Mouse (Mus musculus) forebrain, embryonic 14.5 days (tissue): ENCODE measurements at regions not wholly inside any gene's neighbourhood (a gene's known extent, or its start where the extent isn't known, plus 50 kb on each side); places are given as distances from the start of the nearest gene placed in this dataset.

Experiments
- ATAC-seq: fragments of 200-750 bp; cut with Nextera tagmentation; 2 replicates; pipeline ENCODE4 v1.8.0; 2017; ENCODE audit warnings: mild to moderate bottlenecking, moderate library complexity
- DNase-seq: peaks from one replicate; pipeline ENCODE4 v3.0.0-alpha.2; 2015; ENCODE audit warnings: low spot score
- H3K27ac ChIP-seq: fragments of 300-500 bp; sonication (generic); 2 replicates; pipeline ENCODE4 v1.5.1; 2014; ENCODE audit warnings: low read depth, mild to moderate bottlenecking, control low read depth, low read length, moderate library complexity
- H3K27me3 ChIP-seq: fragments of 300-500 bp; sonication (generic); replicated peaks from 2 replicates; pipeline ENCODE4 v1.6.1; 2014; ENCODE audit warnings: low read length, control low read depth, mixed read lengths; ENCODE audit not compliant: control insufficient read depth, insufficient read depth
- H3K36me3 ChIP-seq: fragments of 300-500 bp; sonication (generic); 2 replicates; pipeline ENCODE4 v1.6.1; 2014; ENCODE audit warnings: low read length, control low read depth; ENCODE audit not compliant: control insufficient read depth, insufficient read depth
- H3K4me1 ChIP-seq: fragments of 300-500 bp; sonication (generic); 2 replicates; pipeline ENCODE4 v1.6.1; 2014; ENCODE audit warnings: antibody characterized with exemption, low read length, control low read depth; ENCODE audit not compliant: control insufficient read depth, insufficient read depth
- H3K4me2 ChIP-seq: fragments of 300-500 bp; sonication (generic); 2 replicates; pipeline ENCODE4 v1.6.1; 2014; ENCODE audit warnings: mild to moderate bottlenecking, control low read depth, low read length
- H3K4me3 ChIP-seq: fragments of 300-500 bp; sonication (generic); 2 replicates; pipeline ENCODE4 v1.5.1; 2014; ENCODE audit warnings: low read depth, low read length, control low read depth
- H3K9ac ChIP-seq: fragments of 300-500 bp; sonication (generic); 2 replicates; pipeline ENCODE4 v1.6.1; 2014; ENCODE audit warnings: mild to moderate bottlenecking, low read length, control low read depth, moderate library complexity
- H3K9me3 ChIP-seq: fragments of 300-500 bp; sonication (generic); replicated peaks from 2 replicates; pipeline ENCODE4 v1.6.1; 2016; ENCODE audit warnings: low read length, control low read depth, mixed read lengths; ENCODE audit not compliant: control insufficient read depth
- WGBS: fragments of 180-500 bp; shearing (Covaris S2); extraction: QIAGEN DNeasy Blood & Tissue Kit; methylation state at CpG from one replicate; pipeline ENCODE4 v1.1.7; 2014; 5-methylcytosine and 5-hydroxymethylcytosine counted together

GRCm38 (mm10) chr4:51519281-51519680, 302.8 kb downstream of the Cylc2 start:
- H3K36me3 ChIP-seq, result no peaks in the 10 kb centered on the region
- WGBS, result 39% methylated on average over 2 of the region's 2 CpGs
- H3K9me3 ChIP-seq, result no peaks in the 10 kb centered on the region
- no peak overlapping the region for H3K9ac ChIP-seq
- ATAC-seq (peak; percentile 81), DNase-seq (peak; percentile 63)
- no peak overlapping the region for H3K4me3 ChIP-seq
- no peaks in the 10 kb centered on the region for H3K27me3 ChIP-seq
- no peaks in the 10 kb centered on the region for H3K4me1 ChIP-seq
- peak overlapping the region; percentile 63; the same call in 1 of the 2 replicates for H3K27ac ChIP-seq
- no peak overlapping the region for H3K4me2 ChIP-seq

DNA sequence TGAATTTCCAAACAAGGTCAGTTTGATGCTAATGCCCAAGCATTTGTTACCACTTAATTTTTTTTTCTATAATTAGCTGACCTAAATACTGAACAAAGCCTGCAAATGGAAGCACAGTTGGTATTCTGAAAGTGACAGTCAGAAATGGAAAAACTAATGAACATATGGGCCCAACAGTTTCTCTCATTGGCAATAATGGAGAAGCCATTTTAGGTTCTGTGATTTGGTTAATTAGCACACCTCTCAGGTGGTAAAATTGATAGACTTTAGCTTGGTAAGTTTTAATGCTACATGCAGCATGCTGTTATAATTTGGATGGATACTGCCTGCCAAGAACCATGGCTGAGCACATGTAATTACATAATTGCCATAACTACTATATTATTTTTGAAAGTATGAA, 303.3 kb downstream of the Cylc2 start:
- Histone ChIP-seq H3K27me3 (no peaks in the 10 kb centered on the region), H3K4me1 (no peaks in the 10 kb centered on the region), H3K9me3 (no peaks in the 10 kb centered on the region), H3K9ac (no peak overlapping the region), H3K36me3 (no peaks in the 10 kb centered on the region), H3K4me3 (no peak overlapping the region), H3K27ac (no peak overlapping the region), H3K4me2 (no peak overlapping the region)
- DNase-seq (peak; percentile 72), ATAC-seq (peak; percentile 79)

GRCm38 (mm10) chr4:51545419-51545818, 328.9 kb downstream of the Cylc2 start:
- no peaks in the 10 kb centered on the region for H3K4me1 ChIP-seq
- no peak overlapping the region for H3K4me2 ChIP-seq
- no peaks in the 10 kb centered on the region for H3K27me3 ChIP-seq
- DNase-seq, result peak; percentile 12
- WGBS, result 58% methylated on average over 6 of the region's 6 CpGs
- no peak for ATAC-seq
- H3K9ac ChIP-seq, result no peak overlapping the region
- H3K27ac ChIP-seq, result no peak overlapping the region
- no peaks in the 10 kb centered on the region for H3K9me3 ChIP-seq
- no peak overlapping the region for H3K4me3 ChIP-seq
- no peaks in the 10 kb centered on the region for H3K36me3 ChIP-seq

DNA sequence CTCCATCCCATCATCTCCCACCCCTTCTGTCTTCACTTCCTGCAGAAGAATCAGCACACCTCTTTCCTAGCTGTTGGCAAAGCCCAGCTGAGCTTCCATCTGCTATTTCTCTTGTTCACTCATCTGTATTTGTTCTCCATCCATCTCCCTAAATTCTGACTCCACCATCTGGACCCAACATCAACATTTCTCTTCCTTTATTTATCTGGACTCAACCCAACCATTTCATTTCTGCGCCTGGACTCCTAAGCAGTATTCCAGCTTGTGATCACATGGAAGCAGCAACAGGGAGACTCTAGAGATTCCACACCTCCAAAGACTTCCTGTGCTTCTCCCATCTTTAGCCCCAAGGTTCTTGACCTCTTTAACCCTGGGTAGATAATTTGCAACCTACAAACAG, 343.2 kb downstream of the Cylc2 start:
- DNase-seq (no peak), ATAC-seq (no peak)
- no peak overlapping the region for H3K4me2 ChIP-seq
- H3K27ac ChIP-seq, result no peak overlapping the region
- no peak overlapping the region for H3K9ac ChIP-seq
- H3K4me3 ChIP-seq, result no peak overlapping the region
- 97% methylated on average over 1 of the region's 1 CpGs for WGBS
- no peaks in the 10 kb centered on the region for H3K36me3 ChIP-seq
- no peaks in the 10 kb centered on the region for H3K4me1 ChIP-seq
- H3K27me3 ChIP-seq, result no peaks in the 10 kb centered on the region
- no peaks in the 10 kb centered on the region for H3K9me3 ChIP-seq

DNA sequence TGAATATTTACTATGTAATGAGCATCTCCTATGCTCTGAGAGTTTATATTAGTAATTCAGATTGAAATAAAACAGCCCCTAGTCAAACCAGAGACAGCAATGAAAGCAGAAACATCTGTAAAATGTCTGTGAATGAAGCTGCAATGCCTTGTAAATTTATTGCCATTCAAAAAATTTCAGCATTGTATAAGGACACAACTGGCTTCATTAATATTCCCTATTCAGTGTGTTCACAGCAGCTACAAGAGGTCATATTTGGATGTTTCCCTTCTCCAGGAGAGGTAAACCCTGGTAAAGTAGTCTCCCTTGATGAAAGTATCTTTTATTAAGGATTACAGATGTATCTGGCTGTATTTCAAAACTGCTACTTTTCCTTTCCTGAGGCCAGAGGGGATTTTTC, 343.6 kb downstream of the Cylc2 start:
- H3K27me3 ChIP-seq, result no peaks in the 10 kb centered on the region
- H3K9me3 ChIP-seq, result no peaks in the 10 kb centered on the region
- H3K4me1 ChIP-seq, result no peaks in the 10 kb centered on the region
- H3K27ac ChIP-seq, result no peak overlapping the region
- H3K9ac ChIP-seq, result no peak overlapping the region
- no peaks in the 10 kb centered on the region for H3K36me3 ChIP-seq
- H3K4me3 ChIP-seq, result no peak overlapping the region
- H3K4me2 ChIP-seq, result no peak overlapping the region
- DNase-seq, result no peak
- ATAC-seq, result no peak

GRCm38 (mm10) chr4:51562379-51562778, 345.9 kb downstream of the Cylc2 start:
- Histone ChIP-seq H3K27me3 (no peaks in the 10 kb centered on the region), H3K4me1 (no peaks in the 10 kb centered on the region), H3K27ac (no peak overlapping the region), H3K9me3 (no peaks in the 10 kb centered on the region), H3K36me3 (no peaks in the 10 kb centered on the region), H3K4me2 (no peak overlapping the region), H3K4me3 (no peak overlapping the region), H3K9ac (no peak overlapping the region)
- 7% methylated on average over 5 of the region's 5 CpGs for WGBS
- DNase-seq, result no peak
- ATAC-seq, result no peak

GRCm38 (mm10) chr4:51576456-51576855, 360.0 kb downstream of the Cylc2 start:
- no peaks in the 10 kb centered on the region for H3K36me3 ChIP-seq
- H3K9ac ChIP-seq, result no peak overlapping the region
- DNase-seq (no peak), ATAC-seq (no peak)
- no peaks in the 10 kb centered on the region for H3K27me3 ChIP-seq
- no peak overlapping the region for H3K4me2 ChIP-seq
- 70% methylated on average over 2 of the region's 2 CpGs for WGBS
- no peaks in the 10 kb centered on the region for H3K4me1 ChIP-seq
- H3K4me3 ChIP-seq, result no peak overlapping the region
- H3K9me3 ChIP-seq, result no peaks in the 10 kb centered on the region
- no peak overlapping the region for H3K27ac ChIP-seq

- no peak overlapping the region for H3K4me2 ChIP-seq
- no peaks in the 10 kb centered on the region for H3K36me3 ChIP-seq
- H3K9me3 ChIP-seq, result no peaks in the 10 kb centered on the region
- ATAC-seq (no peak), DNase-seq (no peak)
- 87% methylated on average over 4 of the region's 4 CpGs for whole genome bisulfite sequencing
- H3K4me1 ChIP-seq, result no peaks in the 10 kb centered on the region
- no peak overlapping the region for H3K4me3 ChIP-seq
- H3K27me3 ChIP-seq, result no peaks in the 10 kb centered on the region
- no peak overlapping the region for H3K9ac ChIP-seq
- no peak overlapping the region for H3K27ac ChIP-seq
These were observed 377.6 kb downstream of the Cylc2 start for GRCm38 (mm10) chr4:51594044-51594443.

GRCm38 (mm10) chr4:51597850-51598249, 381.4 kb downstream of the Cylc2 start:
- WGBS, result 77% methylated on average over 3 of the region's 3 CpGs
- H3K9ac ChIP-seq, result no peak overlapping the region
- H3K36me3 ChIP-seq, result no peaks in the 10 kb centered on the region
- H3K9me3 ChIP-seq, result no peaks in the 10 kb centered on the region
- no peak overlapping the region for H3K4me3 ChIP-seq
- H3K27ac ChIP-seq, result no peak overlapping the region
- DNase-seq, result no peak
- no peaks in the 10 kb centered on the region for H3K4me1 ChIP-seq
- H3K27me3 ChIP-seq, result no peaks in the 10 kb centered on the region
- ATAC-seq, result no peak
- no peak overlapping the region for H3K4me2 ChIP-seq
